Mouse (Mus musculus): ENCODE measurements around the gene Klf11.

Klf11 gene

DNA sequence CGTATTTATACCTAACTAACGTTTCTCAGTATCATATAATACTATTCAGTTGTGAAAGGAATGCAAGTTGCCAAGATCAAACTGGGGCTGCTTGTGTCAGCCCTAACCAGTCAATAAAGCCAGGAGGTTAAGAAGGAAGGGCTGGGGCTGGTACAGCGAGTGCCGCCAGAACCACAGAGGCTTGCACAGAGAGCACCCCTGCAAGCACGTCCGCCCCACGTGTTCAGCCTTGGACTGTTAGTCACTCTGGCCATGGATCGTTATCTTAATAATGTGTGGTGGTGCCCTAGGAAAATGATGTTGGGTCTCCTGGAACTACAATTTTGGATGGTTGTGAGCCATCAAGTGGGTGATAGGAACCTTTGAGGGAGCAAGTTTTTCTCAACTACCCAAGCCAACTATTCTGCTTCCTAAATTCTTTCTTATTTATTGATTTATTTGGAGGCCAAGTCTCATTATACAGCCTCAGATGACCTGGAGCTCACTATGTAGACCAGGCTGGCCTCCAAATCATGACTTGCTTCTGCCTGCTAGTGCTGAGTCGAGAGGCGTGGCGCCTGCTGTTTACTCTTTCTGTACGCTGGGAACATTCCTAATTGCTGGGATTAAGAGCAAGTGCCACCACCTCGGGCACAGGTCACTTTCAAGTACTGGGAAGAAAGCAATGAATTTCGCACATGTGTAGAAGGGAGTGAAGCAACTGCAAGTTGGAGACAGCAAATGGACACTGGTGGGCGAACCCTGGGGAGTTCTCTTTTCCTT lies 54.6 kb downstream of the Klf11 start:
- DNase-seq = no peak

DNA sequence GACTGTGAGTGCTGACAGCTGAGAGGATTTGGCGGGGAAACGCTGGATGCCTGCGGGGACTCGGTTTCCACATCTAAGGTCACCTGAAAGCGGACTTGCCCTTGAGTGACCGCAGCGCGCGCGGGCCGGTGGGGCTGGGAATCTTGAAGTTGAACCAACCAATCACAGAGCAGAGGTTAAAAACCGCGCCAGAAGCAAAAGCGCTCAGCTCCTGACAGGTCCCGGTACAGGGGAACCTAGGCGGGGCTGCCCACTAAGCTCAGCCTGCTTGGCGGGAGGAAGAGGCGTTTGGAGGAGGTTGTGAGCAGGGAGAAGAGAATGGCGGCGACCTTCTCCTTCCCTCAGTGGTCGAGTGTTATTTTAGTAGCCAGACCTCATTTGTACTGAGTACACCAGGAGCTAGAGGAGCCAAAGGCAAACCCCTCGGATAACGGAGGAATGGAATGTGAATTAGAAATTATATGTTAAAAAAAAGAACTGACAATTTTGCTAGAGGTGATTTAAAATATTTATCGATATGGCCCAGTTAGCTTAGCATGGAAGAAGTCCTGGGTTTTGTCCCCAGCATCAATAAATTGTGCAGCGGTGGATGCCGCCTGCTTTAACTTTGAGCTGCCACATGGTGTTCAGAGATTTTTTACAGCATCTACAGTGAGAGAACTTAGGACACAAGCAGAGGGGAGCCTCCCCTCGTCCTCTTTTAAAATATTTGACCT lies 55.8 kb downstream of the Klf11 start:
- DNase-seq = peak; percentile 46 to 65

DNA sequence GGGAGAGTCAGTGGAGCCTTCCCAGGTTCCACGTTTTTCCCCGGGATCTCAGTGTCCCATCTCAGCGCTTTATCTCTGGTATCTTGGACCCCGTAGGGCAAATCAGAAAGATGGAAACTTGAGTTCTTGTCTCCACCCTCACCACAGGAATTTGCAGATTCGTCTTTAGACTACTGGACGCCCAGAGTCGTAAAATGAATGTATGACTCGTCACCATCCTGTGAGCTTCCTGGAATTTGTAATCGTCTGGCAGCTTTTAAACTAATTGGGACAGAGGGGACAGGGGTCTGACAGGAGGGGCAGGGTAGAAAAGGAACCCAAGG lies 56.4 kb downstream of the Klf11 start:
- DNase-seq = no peak

DNA sequence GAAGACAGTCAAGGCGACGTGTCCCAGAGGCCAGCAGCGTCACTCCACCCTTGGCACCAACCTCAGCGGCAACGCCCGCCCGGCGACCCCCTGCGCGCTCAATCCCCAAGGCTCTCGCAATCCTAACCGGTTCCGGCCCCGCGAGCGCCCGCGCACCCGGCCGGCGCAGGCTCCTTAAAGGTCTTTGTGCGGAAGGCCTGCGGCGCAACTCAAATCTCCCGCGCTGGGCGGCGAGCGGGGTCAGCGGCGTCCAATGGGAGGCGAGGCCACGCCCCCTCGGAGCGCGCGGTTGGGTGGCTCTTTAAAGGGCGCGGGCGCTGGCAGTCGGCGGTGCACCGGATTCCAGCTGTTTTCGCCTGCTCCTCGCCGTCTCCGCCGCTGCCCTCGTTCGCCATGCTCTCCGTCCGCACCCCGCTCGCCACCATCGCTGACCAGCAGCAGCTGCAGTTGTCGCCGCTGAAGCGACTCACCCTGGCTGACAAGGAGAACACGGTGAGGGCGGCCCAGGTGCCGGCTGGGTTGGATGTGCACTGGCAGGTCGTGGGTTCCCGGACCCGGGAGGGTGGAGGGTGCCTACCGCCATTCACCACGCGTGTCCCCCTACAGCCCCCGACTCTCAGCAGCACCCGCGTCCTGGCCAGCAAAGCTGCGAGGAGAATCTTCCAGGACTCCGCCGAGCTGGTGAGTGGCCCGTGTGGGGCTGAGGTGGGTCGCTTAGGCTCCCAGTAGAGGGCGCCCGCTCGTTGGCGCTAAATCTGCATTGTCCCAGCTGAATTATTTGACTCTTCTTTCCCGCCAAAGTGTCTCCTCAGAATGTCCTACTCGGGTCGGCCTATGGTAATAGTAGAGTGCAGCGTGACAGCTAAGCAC lies 57.1 kb downstream of the Klf11 start, which contains the start of gene Rrm2:
Gene Rrm2 (plus strand): TSS at position 288 of the 870 bp plus-strand sequence.
- DNase-seq = peak; percentile 96 to 97

DNA sequence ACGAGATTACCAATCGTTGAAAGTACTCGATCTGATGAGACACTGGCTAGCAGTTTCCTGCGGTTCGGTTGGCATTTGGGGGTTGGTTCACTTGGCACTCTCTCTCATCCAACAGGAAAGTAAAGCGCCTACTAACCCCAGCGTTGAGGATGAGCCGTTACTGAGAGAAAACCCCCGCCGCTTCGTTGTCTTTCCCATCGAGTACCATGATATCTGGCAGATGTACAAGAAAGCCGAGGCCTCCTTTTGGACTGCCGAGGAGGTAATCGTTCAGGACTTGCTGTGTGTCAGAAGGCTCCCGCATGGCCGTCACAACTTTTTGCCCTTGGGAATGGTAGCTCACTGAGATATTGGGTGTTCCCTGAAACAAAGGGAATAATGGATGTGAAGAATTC lies 57.7 kb downstream of the Klf11 start:
- no peak for DNase-seq

DNA sequence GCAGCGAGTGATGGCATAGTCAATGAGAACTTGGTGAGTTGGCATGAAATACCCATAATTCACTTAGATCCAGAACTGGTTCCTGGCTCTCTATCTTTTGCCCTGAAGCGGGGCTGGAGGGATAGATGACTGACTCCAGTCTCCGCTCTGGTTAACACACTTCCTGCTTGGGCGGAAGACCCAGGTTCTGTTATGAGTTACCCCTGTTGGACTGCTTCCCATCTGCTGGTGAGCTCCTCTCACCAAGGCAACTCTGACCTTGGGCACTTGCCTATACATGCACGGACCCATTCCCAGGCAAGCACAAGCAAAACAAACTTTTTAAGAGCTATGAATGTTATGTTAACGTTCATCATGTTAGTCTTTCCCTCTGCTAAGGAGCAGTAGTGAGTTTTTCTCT lies 58.3 kb downstream of the Klf11 start:
- no peak for DNase-seq

DNA sequence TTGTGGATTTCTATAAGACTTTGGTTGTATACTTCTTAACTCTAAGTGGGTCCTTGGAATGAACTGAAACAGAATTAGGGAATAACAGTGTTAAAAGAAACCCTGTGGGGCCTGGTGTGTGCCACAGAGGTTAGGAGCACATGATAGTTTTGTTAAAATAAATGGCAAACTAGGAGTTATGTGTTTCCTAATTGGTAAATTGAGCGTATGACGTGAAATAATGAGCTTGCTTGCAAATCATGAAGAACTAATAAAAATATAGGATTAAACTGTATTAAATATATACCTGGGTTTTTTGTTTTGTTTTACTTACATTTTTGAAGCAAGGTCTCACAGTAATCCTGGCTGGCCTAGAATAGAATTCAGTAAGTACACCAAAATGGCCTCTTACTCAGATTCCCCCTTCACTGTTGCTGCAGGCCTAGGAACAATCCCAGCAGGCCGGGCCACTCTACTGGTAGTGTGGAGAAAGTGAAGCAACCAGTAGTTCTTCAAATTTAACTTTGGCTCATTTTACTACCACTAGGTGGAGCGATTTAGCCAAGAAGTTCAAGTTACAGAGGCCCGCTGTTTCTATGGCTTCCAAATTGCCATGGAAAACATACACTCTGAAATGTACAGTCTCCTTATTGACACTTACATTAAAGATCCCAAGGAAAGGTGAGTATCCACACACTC lies 58.9 kb downstream of the Klf11 start:
- DNase-seq = peak; percentile 69 to 70

DNA sequence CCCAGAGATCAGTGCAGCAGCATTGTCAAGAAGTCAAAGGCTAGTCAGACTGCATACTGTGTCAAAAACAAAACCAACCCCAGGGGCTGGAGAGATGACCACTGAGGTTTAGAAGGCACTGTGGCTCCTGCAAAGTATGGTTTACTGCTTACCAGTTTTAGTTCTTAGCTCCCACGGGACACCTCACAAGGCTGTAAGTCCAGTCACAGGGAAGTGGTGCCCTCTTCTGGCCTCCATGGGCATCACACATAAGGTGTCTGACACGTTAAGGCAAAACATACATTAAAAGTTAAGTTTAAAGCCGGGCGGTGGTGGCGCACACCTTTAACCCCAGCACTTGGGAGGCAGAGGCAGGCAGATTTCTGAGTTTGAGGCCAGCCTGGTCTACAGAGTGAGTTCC lies 59.6 kb downstream of the Klf11 start:
- peak; percentile 31 to 38 for DNase-seq
